Comparison of ENCODE assay signal across 41 mouse cellular contexts in the genomic region with DNA sequence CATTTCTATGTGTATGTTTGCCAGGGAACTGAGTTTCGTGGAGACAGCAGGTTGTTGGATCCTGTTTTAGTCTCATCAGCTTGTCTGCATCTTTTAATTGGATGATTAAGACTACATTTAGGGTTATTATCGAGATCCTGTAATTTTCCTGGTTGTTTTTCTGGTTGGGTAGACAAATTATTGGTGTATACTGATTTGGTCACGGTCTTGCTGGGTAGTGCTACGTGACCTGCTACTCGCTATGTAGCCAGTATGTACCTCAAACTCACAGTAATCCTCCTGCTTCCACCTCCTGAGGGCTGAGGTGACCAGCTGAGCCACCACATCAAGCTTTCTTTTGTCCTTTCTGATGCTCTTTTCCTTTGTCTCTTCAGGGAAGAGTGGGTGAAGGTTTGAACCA. TPM values are rescaled to one million over a fixed set of nuclear protein-coding genes. Genes with fewer than 3 reads are reported as not detected.
"Had no signal": no experiment of that assay in that cellular context is flagged by ENCODE, and none has a peak within 500 bp of the region (broad histone marks: within the 10 kb centered on the region; RNA-seq: fewer than 3 reads in every experiment).

No protein-coding gene starts in this region.

- H3K4me1 ChIP-seq: limb, embryonic 10.5 days; limb, embryonic 12.5 days; limb, embryonic 13.5 days; limb, embryonic 15.5 days; liver, embryonic 12.5 days; liver, embryonic 13.5 days; liver, embryonic 15.5 days; lung, embryonic 15.5 days; megakaryocyte, embryonic 14.5 days; midbrain, embryonic 10.5 days; midbrain, embryonic 12.5 days; midbrain, embryonic 13.5 days; midbrain, embryonic 15.5 days; neural tube, embryonic 12.5 days had no signal

- DNase-seq: left cerebral cortex, postnatal 4 days; liver; liver, embryonic 13.5 days; liver, postnatal 0 days; lung, adult 18-20 months; lung, adult 2 months; lung, embryonic 14.5 days; lung, postnatal 10 days; lung, postnatal 14 days; lung, postnatal 36 days; lung, postnatal 4 days; midbrain, embryonic 14.5 days had no signal

- H3K36me3 ChIP-seq: limb, embryonic 10.5 days; limb, embryonic 12.5 days; limb, embryonic 13.5 days; limb, embryonic 15.5 days; liver, embryonic 12.5 days; liver, embryonic 13.5 days; liver, embryonic 15.5 days; lung, embryonic 15.5 days; midbrain, embryonic 10.5 days; midbrain, embryonic 12.5 days; midbrain, embryonic 13.5 days; midbrain, embryonic 15.5 days; neural tube, embryonic 12.5 days had no signal

- H3K27me3 ChIP-seq: limb, embryonic 12.5 days; limb, embryonic 13.5 days; limb, embryonic 15.5 days; liver, embryonic 12.5 days; liver, embryonic 13.5 days; liver, embryonic 15.5 days; lung, embryonic 15.5 days; midbrain, embryonic 12.5 days; midbrain, embryonic 13.5 days; midbrain, embryonic 15.5 days; neural tube, embryonic 12.5 days had no signal

- H3K4me3 ChIP-seq: limb, embryonic 10.5 days; limb, embryonic 12.5 days; limb, embryonic 13.5 days; limb, embryonic 15.5 days; liver, embryonic 12.5 days; liver, embryonic 13.5 days; liver, embryonic 15.5 days; lung, embryonic 15.5 days; megakaryocyte, embryonic 14.5 days; midbrain, embryonic 10.5 days; midbrain, embryonic 12.5 days; midbrain, embryonic 13.5 days; midbrain, embryonic 15.5 days; myocyte; neural tube, embryonic 12.5 days had no signal

- H3K27ac ChIP-seq: limb, embryonic 10.5 days; limb, embryonic 12.5 days; limb, embryonic 13.5 days; limb, embryonic 15.5 days; liver, embryonic 12.5 days; liver, embryonic 13.5 days; liver, embryonic 14.5 days; liver, embryonic 15.5 days; lung, embryonic 15.5 days; macrophage; midbrain, embryonic 10.5 days; midbrain, embryonic 12.5 days; midbrain, embryonic 13.5 days; midbrain, embryonic 15.5 days; neural tube, embryonic 12.5 days had no signal

- H3K9me3 ChIP-seq: limb, embryonic 10.5 days; limb, embryonic 12.5 days; limb, embryonic 13.5 days; limb, embryonic 15.5 days; liver, embryonic 12.5 days; liver, embryonic 13.5 days; liver, embryonic 15.5 days; lung, embryonic 15.5 days; megakaryocyte, embryonic 14.5 days; midbrain, embryonic 10.5 days; midbrain, embryonic 12.5 days; midbrain, embryonic 13.5 days; midbrain, embryonic 15.5 days; neural tube, embryonic 12.5 days had no signal

RNA-seq across cellular contexts. Expression of gene 4930438A08Rik, which starts 16.8 kb away (rescaled TPM):
- total RNA-seq: left cerebral cortex, postnatal 10 days; left cerebral cortex, postnatal 14 days; left cerebral cortex, postnatal 25 days; left cerebral cortex, postnatal 36 days; left cerebral cortex, postnatal 4 days; liver, adult 2 months; megakaryocyte-erythroid progenitor cell, adult 5-6 weeks; monocyte, adult 5-6 weeks had no signal
- polyA plus RNA-seq: limb, embryonic 10.5 days; limb, embryonic 11.5 days; limb, embryonic 12.5 days; liver, adult 2 months; lung, embryonic 14.5 days; lung, embryonic 16.5 days; midbrain, embryonic 10.5 days; midbrain, embryonic 11.5 days; midbrain, embryonic 13.5 days; midbrain, embryonic 14.5 days; midbrain, embryonic 15.5 days; midbrain, embryonic 16.5 days; midbrain, postnatal 0 days; neural tube, embryonic 11.5 days had no signal
